Mouse (Mus musculus) heart, embryonic 11.5 days (tissue): Measurements from ENCODE around the gene Rbm26. TPM values are rescaled to one million over a fixed set of nuclear protein-coding genes. Genes with fewer than 3 reads are reported as not detected.
A peak's percentile ranks its signal among the peaks of the same experiment; 100 is the strongest.

Experiments
- ATAC-seq: fragments of 200-750 bp; cut with Nextera tagmentation; replicated peaks from 2 replicates; pipeline ENCODE4 v1.8.0; 2017; ENCODE audit warnings: moderate library complexity; ENCODE audit not compliant: insufficient number of reproducible peaks, low FRiP score, low TSS enrichment
- H3K27ac ChIP-seq: fragments of 300-500 bp; sonication (generic); 2 replicates; pipeline ENCODE4 v1.5.1; 2014; ENCODE audit warnings: mild to moderate bottlenecking, low read depth, low read length
- H3K27me3 ChIP-seq: fragments of 300-500 bp; sonication (generic); 2 replicates; pipeline ENCODE4 v1.6.1; 2014; ENCODE audit warnings: mild to moderate bottlenecking, low read length, mixed read lengths; ENCODE audit not compliant: control insufficient read depth, insufficient read depth
- H3K36me3 ChIP-seq: fragments of 300-500 bp; sonication (generic); 2 replicates; pipeline ENCODE4 v1.6.1; 2014; ENCODE audit warnings: mild to moderate bottlenecking, low read length, moderate library complexity, mixed read lengths; ENCODE audit not compliant: control insufficient read depth, insufficient read depth
- H3K4me1 ChIP-seq: fragments of 300-500 bp; sonication (generic); 2 replicates; pipeline ENCODE4 v1.6.1; 2014; ENCODE audit warnings: low read length; ENCODE audit not compliant: control insufficient read depth, insufficient read depth
- H3K4me2 ChIP-seq: fragments of 300-500 bp; sonication (generic); 2 replicates; pipeline ENCODE4 v1.6.1; 2014; ENCODE audit warnings: mild to moderate bottlenecking, moderate library complexity
- H3K4me3 ChIP-seq: fragments of 300-500 bp; sonication (generic); 2 replicates; pipeline ENCODE4 v1.5.1; 2014; ENCODE audit warnings: low read depth, low read length
- H3K9ac ChIP-seq: fragments of 300-500 bp; sonication (generic); 2 replicates; pipeline ENCODE4 v1.6.1; 2014; ENCODE audit warnings: mild to moderate bottlenecking, low read depth, low read length, moderate library complexity
- H3K9me3 ChIP-seq: fragments of 300-500 bp; sonication (generic); replicated peaks from 2 replicates; pipeline ENCODE4 v1.6.1; 2016; ENCODE audit warnings: low read length; ENCODE audit not compliant: control insufficient read depth
- WGBS: fragments of 180-500 bp; shearing (Covaris S2); extraction: QIAGEN DNeasy Blood & Tissue Kit; methylation state at CpG from one replicate; pipeline ENCODE4 v1.1.7; 2014; ENCODE audit not compliant: insufficient replicate concordance; 5-methylcytosine and 5-hydroxymethylcytosine counted together
- polyA plus RNA-seq: library from polyadenylated mRNA; unstranded; fragments of >200 nt; fragmentation: Nextera tagmentation; extraction: Ambion mirVana; gene quantifications from 2 replicates; pipeline ENCODE4 v1.2.1, GENCODE M21; 2014

Rbm26 gene
- polyA plus RNA-seq, 1 experiment from 2014 or later = 26.1 TPM

GRCm38 (mm10) chr14:105179733-105180132 lies 2.6 kb upstream of the Rbm26 start:
- Histone ChIP-seq H3K4me2 (no peak overlapping the region), H3K4me3 (no peak overlapping the region), H3K36me3 (no peaks in the 10 kb centered on the region), H3K9me3 (no peaks in the 10 kb centered on the region), H3K27me3 (no peaks in the 10 kb centered on the region), H3K4me1 (peaks cover 11% of the 10 kb centered on the region), H3K9ac (no peak overlapping the region), H3K27ac (no peak overlapping the region)
- no peak for ATAC-seq
- 83% methylated on average over 3 of the region's 3 CpGs for WGBS

- Histone ChIP-seq H3K9ac (no peak overlapping the region), H3K27ac (no peak overlapping the region), H3K4me2 (no peak overlapping the region), H3K4me1 (peaks cover 13% of the 10 kb centered on the region), H3K27me3 (no peaks in the 10 kb centered on the region), H3K9me3 (no peaks in the 10 kb centered on the region), H3K36me3 (no peaks in the 10 kb centered on the region), H3K4me3 (no peak overlapping the region)
- 47% methylated on average over 7 of the region's 7 CpGs for WGBS
- ATAC-seq = no peak
Observed at GRCm38 (mm10) chr14:105178996-105179395, 1.9 kb upstream of the Rbm26 start.

- peak overlapping the region; percentile 98 for H3K4me3 ChIP-seq
- peak; percentile 80 for ATAC-seq
- WGBS = under 1% methylated on average over 62 of the region's 74 CpGs
Observed at GRCm38 (mm10) chr14:105176381-105177168, 552 bp downstream of the Rbm26 start.

GRCm38 (mm10) chr14:105167181-105167580 lies 9.9 kb downstream of the Rbm26 start:
- no peak for ATAC-seq
- WGBS = 87% methylated on average over 1 of the region's 1 CpGs
- no peak overlapping the region for H3K4me3 ChIP-seq

More at GRCm38 (mm10) chr14:105176381-105177168, 552 bp downstream of the Rbm26 start:
- Histone ChIP-seq H3K27ac (peak overlapping the region; percentile 94), H3K36me3 (no peaks in the 10 kb centered on the region), H3K4me1 (peaks cover 26% of the 10 kb centered on the region), H3K27me3 (no peaks in the 10 kb centered on the region), H3K9me3 (no peaks in the 10 kb centered on the region), H3K4me2 (peak overlapping the region; percentile 86), H3K9ac (peak overlapping the region; percentile 98)

GRCm38 (mm10) chr14:105164793-105165192 lies 12.3 kb downstream of the Rbm26 start:
- H3K27me3 ChIP-seq = no peaks in the 10 kb centered on the region
- H3K4me1 ChIP-seq = no peaks in the 10 kb centered on the region
- H3K4me2 ChIP-seq = no peak overlapping the region
- H3K4me3 ChIP-seq = no peak overlapping the region
- H3K27ac ChIP-seq = no peak overlapping the region
- WGBS = 75% methylated on average over 4 of the region's 4 CpGs
- no peak overlapping the region for H3K9ac ChIP-seq
- H3K36me3 ChIP-seq = no peaks in the 10 kb centered on the region
- ATAC-seq = no peak
- no peaks in the 10 kb centered on the region for H3K9me3 ChIP-seq

More at GRCm38 (mm10) chr14:105167181-105167580, 9.9 kb downstream of the Rbm26 start:
- no peaks in the 10 kb centered on the region for H3K9me3 ChIP-seq
- no peak overlapping the region for H3K4me2 ChIP-seq
- H3K27ac ChIP-seq = no peak overlapping the region
- no peaks in the 10 kb centered on the region for H3K36me3 ChIP-seq
- no peak overlapping the region for H3K9ac ChIP-seq
- H3K27me3 ChIP-seq = no peaks in the 10 kb centered on the region
- H3K4me1 ChIP-seq = no peaks in the 10 kb centered on the region

- ATAC-seq = no peak
- no peak overlapping the region for H3K9ac ChIP-seq
- H3K9me3 ChIP-seq = no peaks in the 10 kb centered on the region
- 91% methylated on average over 1 of the region's 1 CpGs for WGBS
- no peaks in the 10 kb centered on the region; the same call in 1 of the 2 replicates for H3K36me3 ChIP-seq
- H3K4me2 ChIP-seq = no peak overlapping the region
- H3K27ac ChIP-seq = no peak overlapping the region
- no peak overlapping the region for H3K4me3 ChIP-seq
- no peaks in the 10 kb centered on the region for H3K27me3 ChIP-seq
- H3K4me1 ChIP-seq = no peaks in the 10 kb centered on the region
Observed at GRCm38 (mm10) chr14:105161334-105161733, 15.8 kb downstream of the Rbm26 start.

GRCm38 (mm10) chr14:105158526-105158925 lies 18.6 kb downstream of the Rbm26 start:
- ATAC-seq = no peak
- H3K4me1 ChIP-seq = no peaks in the 10 kb centered on the region
- H3K9me3 ChIP-seq = no peaks in the 10 kb centered on the region
- H3K4me3 ChIP-seq = no peak overlapping the region
- 87% methylated on average over 2 of the region's 2 CpGs for WGBS
- no peaks in the 10 kb centered on the region for H3K27me3 ChIP-seq
- no peak overlapping the region for H3K27ac ChIP-seq
- H3K4me2 ChIP-seq = no peak overlapping the region
- H3K9ac ChIP-seq = no peak overlapping the region
- H3K36me3 ChIP-seq = no peaks in the 10 kb centered on the region; the same call in 1 of the 2 replicates

- 91% methylated on average over 3 of the region's 3 CpGs for WGBS
Observed at GRCm38 (mm10) chr14:105134076-105134475, 43.1 kb downstream of the Rbm26 start.

More at GRCm38 (mm10) chr14:105134076-105134475, 43.1 kb downstream of the Rbm26 start:
- Histone ChIP-seq H3K4me3 (no peak overlapping the region), H3K27me3 (no peaks in the 10 kb centered on the region), H3K9ac (no peak overlapping the region), H3K36me3 (no peaks in the 10 kb centered on the region), H3K9me3 (no peaks in the 10 kb centered on the region), H3K4me1 (no peaks in the 10 kb centered on the region), H3K27ac (no peak overlapping the region), H3K4me2 (no peak overlapping the region)
- ATAC-seq = no peak
